Mouse (Mus musculus): ENCODE results near the gene Gpc5. TPM values are rescaled to one million over a fixed set of nuclear protein-coding genes. Genes with fewer than 3 reads are reported as not detected.

The Gpc5 gene
- polyA plus RNA-seq, 1 experiment from 2014 or later = 1.5 TPM

GRCm38 (mm10) chr14:115156597-115156996 lies 64.6 kb downstream of the Gpc5 start:
- Histone ChIP-seq H3K4me1 (no peaks in the 10 kb centered on the region), H3K27me3 (replicated peaks; ENCODE audit: low read depth, poor library complexity, severe bottlenecking) (no peaks in the 10 kb centered on the region), H3K27ac (replicated peaks) (no peak overlapping the region), H3K4me3 (no peak overlapping the region), H3K9me3 (no peaks in the 10 kb centered on the region), H3K36me3 (replicated peaks) (no peaks in the 10 kb centered on the region)
- 75% methylated on average over 4 of the region's 4 CpGs for WGBS
- no peak for DNase-seq (ENCODE audit: low spot score)

GRCm38 (mm10) chr14:115177322-115177836 lies 85.4 kb downstream of the Gpc5 start:
- no peaks in the 10 kb centered on the region for H3K9me3 ChIP-seq
- no peaks in the 10 kb centered on the region for H3K27me3 ChIP-seq (replicated peaks; ENCODE audit: low read depth, poor library complexity, severe bottlenecking)
- H3K4me3 ChIP-seq = no peak overlapping the region
- no peak for DNase-seq (ENCODE audit: low spot score)
- no peaks in the 10 kb centered on the region for H3K36me3 ChIP-seq (replicated peaks)
- H3K4me1 ChIP-seq = no peaks in the 10 kb centered on the region
- 68% methylated on average over 3 of the region's 3 CpGs for WGBS
- H3K27ac ChIP-seq (replicated peaks) = no peak overlapping the region

GRCm38 (mm10) chr14:115179925-115180324 lies 87.9 kb downstream of the Gpc5 start:
- DNase-seq (ENCODE audit: low spot score) = no peak
- 84% methylated on average over 5 of the region's 5 CpGs for WGBS
- no peaks in the 10 kb centered on the region for H3K36me3 ChIP-seq (replicated peaks)
- H3K4me3 ChIP-seq = no peak overlapping the region
- no peaks in the 10 kb centered on the region for H3K4me1 ChIP-seq
- H3K9me3 ChIP-seq = no peaks in the 10 kb centered on the region
- no peaks in the 10 kb centered on the region for H3K27me3 ChIP-seq (replicated peaks; ENCODE audit: low read depth, poor library complexity, severe bottlenecking)
- no peak overlapping the region for H3K27ac ChIP-seq (replicated peaks)

GRCm38 (mm10) chr14:115188256-115188655 lies 96.2 kb downstream of the Gpc5 start:
- H3K9me3 ChIP-seq = no peaks in the 10 kb centered on the region
- no peak overlapping the region for H3K27ac ChIP-seq (replicated peaks)
- no peak overlapping the region for H3K4me3 ChIP-seq
- H3K36me3 ChIP-seq (replicated peaks) = no peaks in the 10 kb centered on the region
- H3K27me3 ChIP-seq (replicated peaks; ENCODE audit: low read depth, poor library complexity, severe bottlenecking) = no peaks in the 10 kb centered on the region
- H3K4me1 ChIP-seq = no peaks in the 10 kb centered on the region
- 88% methylated on average over 8 of the region's 8 CpGs for WGBS
- no peak for DNase-seq (ENCODE audit: low spot score)

GRCm38 (mm10) chr14:115228075-115228474 lies 136.1 kb downstream of the Gpc5 start:
- Histone ChIP-seq H3K27me3 (replicated peaks; ENCODE audit: low read depth, poor library complexity, severe bottlenecking) (no peaks in the 10 kb centered on the region), H3K4me3 (no peak overlapping the region), H3K36me3 (replicated peaks) (no peaks in the 10 kb centered on the region), H3K27ac (replicated peaks) (no peak overlapping the region), H3K9me3 (no peaks in the 10 kb centered on the region), H3K4me1 (no peaks in the 10 kb centered on the region)
- no peak for DNase-seq (ENCODE audit: low spot score)
- 83% methylated on average over 5 of the region's 5 CpGs for WGBS

GRCm38 (mm10) chr14:115236387-115236786 lies 144.4 kb downstream of the Gpc5 start:
- Histone ChIP-seq H3K36me3 (replicated peaks) (no peaks in the 10 kb centered on the region), H3K27me3 (replicated peaks; ENCODE audit: low read depth, poor library complexity, severe bottlenecking) (no peaks in the 10 kb centered on the region), H3K9me3 (no peaks in the 10 kb centered on the region), H3K4me1 (peaks cover 13% of the 10 kb centered on the region), H3K27ac (replicated peaks) (no peak overlapping the region), H3K4me3 (no peak overlapping the region)
- 49% methylated on average over 4 of the region's 4 CpGs for WGBS
- DNase-seq (ENCODE audit: low spot score) = no peak

GRCm38 (mm10) chr14:115240621-115241373 lies 148.8 kb downstream of the Gpc5 start:
- WGBS = 78% methylated on average over 4 of the region's 4 CpGs
- H3K9me3 ChIP-seq = no peaks in the 10 kb centered on the region
- peaks cover 12% of the 10 kb centered on the region for H3K4me1 ChIP-seq
- H3K27me3 ChIP-seq (replicated peaks; ENCODE audit: low read depth, poor library complexity, severe bottlenecking) = no peaks in the 10 kb centered on the region
- no peak overlapping the region for H3K27ac ChIP-seq (replicated peaks)
- H3K36me3 ChIP-seq (replicated peaks) = no peaks in the 10 kb centered on the region
- no peak overlapping the region for H3K4me3 ChIP-seq
- DNase-seq (ENCODE audit: low spot score) = no peak

GRCm38 (mm10) chr14:115250537-115250936 lies 158.5 kb downstream of the Gpc5 start:
- Histone ChIP-seq H3K4me3 (no peak overlapping the region), H3K27me3 (replicated peaks; ENCODE audit: low read depth, poor library complexity, severe bottlenecking) (no peaks in the 10 kb centered on the region), H3K4me1 (peaks cover 3% of the 10 kb centered on the region; the same call in 1 of the 2 replicates), H3K9me3 (no peaks in the 10 kb centered on the region), H3K36me3 (replicated peaks) (no peaks in the 10 kb centered on the region), H3K27ac (replicated peaks) (no peak overlapping the region)
- 91% methylated on average over 6 of the region's 6 CpGs for WGBS
- no peak for DNase-seq (ENCODE audit: low spot score)

- WGBS = 74% methylated on average over 5 of the region's 5 CpGs
- Histone ChIP-seq H3K27me3 (replicated peaks; ENCODE audit: low read depth, poor library complexity, severe bottlenecking) (no peaks in the 10 kb centered on the region), H3K36me3 (replicated peaks) (no peaks in the 10 kb centered on the region)
These were observed 159.8 kb downstream of the Gpc5 start for GRCm38 (mm10) chr14:115251791-115252190.

GRCm38 (mm10) chr14:115253155-115253554 lies 161.1 kb downstream of the Gpc5 start:
- H3K9me3 ChIP-seq = no peaks in the 10 kb centered on the region
- no peak overlapping the region for H3K27ac ChIP-seq (replicated peaks)
- WGBS = 92% methylated on average over 3 of the region's 3 CpGs
- H3K4me3 ChIP-seq = no peak overlapping the region
- H3K4me1 ChIP-seq = no peaks in the 10 kb centered on the region
- no peak for DNase-seq (ENCODE audit: low spot score)
- H3K36me3 ChIP-seq (replicated peaks) = no peaks in the 10 kb centered on the region
- no peaks in the 10 kb centered on the region for H3K27me3 ChIP-seq (replicated peaks; ENCODE audit: low read depth, poor library complexity, severe bottlenecking)

More at GRCm38 (mm10) chr14:115251791-115252190, 159.8 kb downstream of the Gpc5 start:
- no peaks in the 10 kb centered on the region for H3K4me1 ChIP-seq
- DNase-seq (ENCODE audit: low spot score) = no peak
- H3K27ac ChIP-seq (replicated peaks) = no peak overlapping the region
- H3K9me3 ChIP-seq = no peaks in the 10 kb centered on the region
- H3K4me3 ChIP-seq = no peak overlapping the region

- Histone ChIP-seq H3K4me3 (no peak overlapping the region), H3K36me3 (replicated peaks) (no peaks in the 10 kb centered on the region), H3K27ac (replicated peaks) (no peak overlapping the region), H3K4me1 (no peaks in the 10 kb centered on the region), H3K9me3 (no peaks in the 10 kb centered on the region), H3K27me3 (replicated peaks; ENCODE audit: low read depth, poor library complexity, severe bottlenecking) (no peaks in the 10 kb centered on the region)
- no peak for DNase-seq (ENCODE audit: low spot score)
- 92% methylated on average over 2 of the region's 2 CpGs for WGBS
These were observed 161.7 kb downstream of the Gpc5 start for GRCm38 (mm10) chr14:115253685-115254084.

- no peak overlapping the region for H3K4me3 ChIP-seq
- H3K36me3 ChIP-seq (replicated peaks) = no peaks in the 10 kb centered on the region
- H3K27ac ChIP-seq (replicated peaks) = no peak overlapping the region
- H3K27me3 ChIP-seq (replicated peaks; ENCODE audit: low read depth, poor library complexity, severe bottlenecking) = no peaks in the 10 kb centered on the region
- no peak for DNase-seq (ENCODE audit: low spot score)
- WGBS = 93% methylated on average over 6 of the region's 6 CpGs
- H3K4me1 ChIP-seq = no peaks in the 10 kb centered on the region
- no peaks in the 10 kb centered on the region for H3K9me3 ChIP-seq
These were observed 177.8 kb downstream of the Gpc5 start for GRCm38 (mm10) chr14:115269703-115270402.

- Histone ChIP-seq H3K27ac (replicated peaks) (no peak overlapping the region), H3K9me3 (no peaks in the 10 kb centered on the region), H3K4me1 (no peaks in the 10 kb centered on the region), H3K4me3 (no peak overlapping the region), H3K27me3 (replicated peaks; ENCODE audit: low read depth, poor library complexity, severe bottlenecking) (no peaks in the 10 kb centered on the region), H3K36me3 (replicated peaks) (no peaks in the 10 kb centered on the region)
- DNase-seq (ENCODE audit: low spot score) = no peak
- 81% methylated on average over 6 of the region's 6 CpGs for WGBS
These were observed 178.4 kb downstream of the Gpc5 start for GRCm38 (mm10) chr14:115270445-115270844.
